Mouse (Mus musculus) adipocyte (in vitro differentiated cells): ENCODE measurements around the gene D11Wsu47e.
A peak's percentile ranks its signal among the peaks of the same experiment; 100 is the strongest.
"Not testable (repeated sequence)": the region's sequence is repeated elsewhere in the genome, so short reads cannot be mapped to it uniquely, and the experiment has no call there.

ENCODE experiments used
- DNase-seq: peaks from one replicate; pipeline ENCODE4 v3.0.0-alpha.2; 2016; ENCODE audit warnings: low spot score

The D11Wsu47e gene

DNA sequence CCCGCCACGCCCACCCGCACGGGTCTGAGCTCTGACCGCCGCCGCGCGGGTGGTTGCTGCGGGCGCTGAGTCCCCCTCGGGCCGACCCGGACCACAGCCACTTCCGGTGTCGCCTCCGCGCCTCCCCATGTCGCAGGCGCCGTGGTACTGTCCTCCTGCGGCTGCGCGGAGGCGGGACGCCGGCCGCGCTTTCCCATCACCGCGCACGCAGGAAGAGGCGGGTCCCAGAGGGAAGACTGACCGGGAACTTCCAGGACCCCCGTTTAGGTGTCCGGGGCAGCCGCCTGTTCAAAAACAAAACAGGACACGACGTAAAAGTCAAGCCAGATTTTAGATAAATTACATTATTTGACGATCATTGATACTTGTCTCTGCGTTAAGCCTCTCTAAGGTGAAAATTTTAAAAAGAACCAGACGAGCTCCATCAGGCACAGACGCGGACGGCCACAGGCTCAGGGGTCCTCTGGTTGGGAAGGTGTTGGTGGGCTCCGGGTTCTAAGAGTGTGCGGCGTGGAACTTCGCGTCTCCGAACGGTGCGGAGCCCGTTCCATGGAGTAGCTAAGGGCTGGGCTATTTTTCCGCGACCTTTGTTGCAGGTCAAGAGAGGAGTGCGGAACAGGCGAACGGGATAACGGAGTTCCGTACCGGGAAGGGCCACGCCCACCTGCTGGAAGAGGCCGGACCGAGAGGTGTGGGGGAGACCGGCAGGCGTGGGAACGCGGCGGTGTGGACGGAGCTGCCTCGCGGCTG is at the start of gene D11Wsu47e, which contains the start of gene Fam104a:
Gene D11Wsu47e, plus strand, starts transcription at position 456 of the 750 bp plus-strand sequence.
Gene Fam104a, minus strand, starts transcription at position 199 of the 750 bp plus-strand sequence.
- DNase-seq = peak; percentile 94

DNA sequence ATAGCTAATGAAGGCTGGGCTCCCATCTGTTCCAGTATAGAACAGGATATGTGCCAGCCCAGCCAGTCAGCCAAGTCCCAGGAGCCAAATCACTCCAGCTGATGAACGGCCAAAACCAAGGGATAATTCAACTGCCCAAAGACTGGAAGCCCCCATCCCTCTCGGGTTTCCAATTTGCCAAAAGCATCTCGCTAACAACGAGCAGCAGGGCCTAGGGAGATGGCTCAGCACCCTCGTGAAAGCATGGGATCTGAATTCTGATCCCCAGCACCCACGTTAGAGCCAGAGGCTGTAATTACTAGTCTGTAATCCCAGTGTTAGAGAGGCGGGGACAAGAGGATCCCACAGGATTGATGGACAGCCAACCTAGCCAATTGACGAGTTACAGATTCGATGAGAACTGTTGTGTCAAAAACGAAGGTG is 49.5 kb upstream of the D11Wsu47e start:
- DNase-seq = no peak

DNA sequence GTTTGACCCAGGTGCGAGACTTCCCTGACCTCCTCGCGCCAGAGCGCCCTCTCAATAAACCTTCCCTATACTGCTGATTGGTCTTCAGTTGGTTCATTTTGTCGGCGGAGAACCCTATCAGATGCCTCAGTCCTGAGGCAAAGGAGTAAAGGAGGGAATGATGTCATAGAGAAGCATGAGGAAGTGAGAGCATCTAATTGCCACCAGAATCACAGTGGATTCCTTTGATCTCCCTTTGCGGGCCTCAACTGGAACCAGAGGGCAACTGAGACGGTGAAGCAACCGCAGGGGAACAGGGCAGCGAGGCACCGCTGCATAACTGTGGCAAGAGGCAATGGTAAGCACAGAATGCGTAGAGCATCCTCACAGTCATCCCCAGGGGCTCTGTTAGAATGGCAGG is 45.5 kb upstream of the D11Wsu47e start:
- DNase-seq = no peak

DNA sequence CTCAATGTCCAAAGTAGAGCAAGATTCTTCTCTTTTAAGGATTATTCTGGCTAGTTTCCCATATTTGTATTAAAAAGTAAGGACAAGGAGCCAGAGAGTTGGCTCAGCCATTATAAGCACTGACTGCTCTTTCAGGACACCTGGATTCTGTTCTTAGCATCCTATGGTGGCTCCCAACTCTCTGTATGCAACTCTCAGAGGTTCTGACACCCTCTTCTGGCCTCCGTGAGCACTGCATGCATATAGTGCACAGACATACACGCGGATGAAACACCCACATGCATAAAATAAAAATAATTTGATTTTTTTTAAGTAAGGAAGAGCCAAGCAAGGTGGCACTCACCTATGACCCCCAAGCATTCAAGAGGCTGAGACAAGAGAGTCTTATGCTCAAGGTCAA is 39.0 kb upstream of the D11Wsu47e start:
- DNase-seq = no peak

DNA sequence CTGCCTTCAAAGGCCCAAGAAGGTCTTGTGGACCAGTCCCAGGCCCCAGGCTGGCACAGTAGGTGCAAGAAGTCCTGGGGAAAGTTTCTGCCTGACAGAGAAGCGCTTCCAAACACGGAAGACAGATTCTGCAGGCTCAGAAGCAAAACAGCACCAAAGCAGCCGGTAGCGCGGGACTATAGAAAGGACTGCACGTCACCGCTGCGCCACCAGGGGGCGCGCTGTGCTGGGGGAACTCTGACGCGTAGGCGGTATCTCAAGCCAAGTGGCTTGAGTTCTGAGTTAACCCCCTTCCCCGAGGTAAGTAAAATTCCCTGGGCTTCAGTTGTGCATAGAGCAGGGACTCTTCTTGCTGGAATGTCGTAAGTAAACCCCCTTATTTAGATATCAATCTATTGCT is 36.1 kb upstream of the D11Wsu47e start:
- DNase-seq = peak; percentile 69

DNA sequence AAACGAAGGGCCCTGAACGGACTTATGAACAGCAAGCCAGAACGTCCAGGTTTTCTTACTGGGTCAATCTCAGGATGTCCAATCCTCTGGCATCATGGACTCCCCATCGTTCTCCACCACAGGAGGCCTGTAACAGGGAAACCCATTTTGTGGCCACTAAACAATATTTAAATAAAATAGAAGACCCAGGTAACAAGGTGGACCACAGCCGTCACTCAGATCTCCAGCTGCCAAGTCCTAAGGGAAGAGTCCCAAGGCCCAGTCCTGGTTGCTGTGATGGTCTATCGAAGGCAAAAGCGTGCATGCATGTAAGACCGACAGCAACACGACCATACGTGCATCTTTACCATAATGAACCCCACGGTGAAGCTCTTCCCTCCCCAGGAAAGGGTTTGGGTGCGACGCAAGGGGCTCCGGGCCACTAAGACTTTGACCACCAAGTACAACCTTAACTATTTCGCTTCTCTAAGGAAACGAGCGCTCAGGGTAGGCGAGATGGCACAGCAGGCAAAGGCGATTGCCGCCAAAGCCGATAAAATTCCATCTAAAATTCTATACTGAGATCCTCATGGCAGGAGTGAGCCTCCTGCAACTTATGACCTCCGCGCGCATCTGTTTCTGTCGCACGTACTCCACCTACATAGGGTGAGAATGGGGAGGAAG is 35.4 kb upstream of the D11Wsu47e start, which contains the start of gene Cog1:
Gene Cog1, plus strand, starts transcription at position 480 of the 663 bp plus-strand sequence.
- DNase-seq = no peak

DNA sequence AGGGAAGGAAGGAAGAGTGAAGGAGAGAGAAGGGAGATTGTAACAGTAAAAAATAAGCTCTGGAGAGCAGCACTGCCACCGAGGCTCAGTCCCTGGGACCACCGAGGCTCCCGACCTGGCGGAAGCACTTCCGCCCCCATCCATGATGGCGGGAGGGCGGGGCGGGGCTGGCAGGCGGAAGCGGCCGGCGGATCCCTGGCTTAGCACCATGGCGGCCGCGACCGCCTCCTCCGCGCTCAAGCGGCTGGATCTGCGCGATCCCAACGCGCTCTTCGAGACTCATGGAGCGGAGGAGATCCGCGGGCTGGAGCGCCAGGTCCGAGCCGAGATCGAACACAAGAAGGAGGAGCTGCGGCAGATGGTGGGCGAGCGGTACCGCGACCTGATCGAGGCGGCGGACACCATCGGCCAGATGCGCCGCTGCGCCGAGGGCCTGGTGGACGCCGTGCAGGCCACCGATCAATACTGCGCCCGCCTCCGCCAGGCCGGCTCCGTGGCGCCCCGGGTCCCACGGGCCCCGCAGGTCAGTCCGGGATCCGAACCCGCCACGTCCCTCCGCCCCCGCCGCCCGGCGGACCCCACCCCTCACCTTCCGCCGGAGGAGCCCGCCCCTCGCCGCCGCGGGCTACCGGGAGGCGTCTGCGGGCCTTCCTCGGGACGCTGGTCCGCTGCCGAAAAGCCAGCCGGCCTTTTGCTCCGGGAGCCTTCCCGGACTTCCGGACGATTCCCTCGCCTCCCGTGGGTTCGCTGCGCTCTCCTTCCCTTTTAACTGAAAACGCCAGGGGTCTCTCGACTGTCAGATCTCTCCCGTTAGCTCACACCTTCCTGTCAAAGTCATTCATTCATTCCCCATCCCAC is 34.6 kb upstream of the D11Wsu47e start, which contains the start of gene Slc39a11:
Gene Slc39a11, minus strand, starts transcription at position 727 of the 858 bp plus-strand sequence.
- peak; percentile 65 for DNase-seq

DNA sequence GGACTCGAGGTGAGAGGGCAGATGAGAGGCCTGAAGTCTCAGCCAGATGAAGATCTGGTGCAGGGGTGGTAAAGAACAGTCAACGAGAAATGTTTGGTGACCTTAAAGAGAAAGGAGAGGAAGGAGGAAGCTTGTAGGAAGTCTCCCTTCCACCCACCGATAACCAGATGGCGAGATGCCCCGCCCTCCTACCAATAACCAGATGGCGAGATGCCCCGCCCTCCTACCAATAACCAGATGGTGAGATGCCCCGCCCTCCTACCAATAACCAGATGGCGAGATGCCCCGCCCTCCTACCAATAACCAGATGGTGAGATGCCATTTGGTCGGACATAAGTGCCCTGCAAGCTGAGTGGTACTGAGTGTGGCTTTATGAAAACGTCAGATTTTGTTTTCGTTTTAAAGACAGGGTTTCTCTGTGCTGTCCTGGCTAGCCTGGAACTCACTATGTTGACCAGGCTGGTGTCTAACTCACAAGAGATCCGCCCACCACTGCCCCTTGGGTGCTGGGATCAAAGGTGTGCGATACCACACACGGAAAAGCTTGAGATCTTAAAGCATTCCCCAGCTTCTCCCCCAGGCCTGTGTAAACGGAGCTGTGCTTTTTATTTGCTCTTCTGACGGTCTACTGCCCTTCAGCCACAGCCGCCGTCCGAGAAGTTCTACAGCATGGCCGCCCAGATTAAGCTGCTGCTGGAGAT is 32.9 kb upstream of the D11Wsu47e start:
- DNase-seq = no peak

DNA sequence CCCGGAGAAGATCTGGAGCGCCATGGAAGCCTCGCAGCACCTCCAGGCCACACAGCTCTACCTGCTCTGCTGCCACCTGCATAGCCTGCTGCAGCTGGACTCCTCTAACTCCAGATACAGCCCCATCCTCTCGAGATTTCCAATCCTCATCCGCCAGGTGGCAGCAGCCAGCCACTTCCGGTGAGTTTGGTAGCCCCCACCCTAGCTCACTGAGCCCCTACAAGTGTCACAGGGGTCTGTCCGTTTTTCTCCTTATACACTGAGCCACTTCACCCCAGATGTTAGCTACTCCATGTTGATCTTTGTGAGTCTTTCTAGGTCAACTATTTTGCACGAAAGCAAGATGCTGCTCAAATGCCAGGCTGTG is 32.3 kb upstream of the D11Wsu47e start:
- no peak for DNase-seq

DNA sequence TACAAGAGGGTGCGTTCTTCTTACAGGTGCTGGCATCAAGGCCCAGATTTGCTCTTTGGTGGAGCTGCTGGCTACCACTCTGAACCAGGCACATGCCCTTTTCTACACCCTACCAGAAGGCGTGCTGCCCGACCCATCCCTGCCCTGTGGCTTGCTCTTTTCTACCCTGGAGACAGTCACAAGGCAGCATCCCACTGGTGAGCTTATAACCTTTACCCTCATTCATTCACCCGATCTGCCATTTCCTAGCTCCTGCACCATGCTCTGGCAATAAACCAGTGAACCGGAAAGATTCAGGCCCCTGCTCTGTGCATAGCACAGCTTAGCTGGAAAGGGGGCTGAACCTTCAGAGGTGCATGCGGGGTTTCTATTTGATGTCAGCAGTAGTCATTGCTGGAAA is 31.7 kb upstream of the D11Wsu47e start:
- DNase-seq = no peak

DNA sequence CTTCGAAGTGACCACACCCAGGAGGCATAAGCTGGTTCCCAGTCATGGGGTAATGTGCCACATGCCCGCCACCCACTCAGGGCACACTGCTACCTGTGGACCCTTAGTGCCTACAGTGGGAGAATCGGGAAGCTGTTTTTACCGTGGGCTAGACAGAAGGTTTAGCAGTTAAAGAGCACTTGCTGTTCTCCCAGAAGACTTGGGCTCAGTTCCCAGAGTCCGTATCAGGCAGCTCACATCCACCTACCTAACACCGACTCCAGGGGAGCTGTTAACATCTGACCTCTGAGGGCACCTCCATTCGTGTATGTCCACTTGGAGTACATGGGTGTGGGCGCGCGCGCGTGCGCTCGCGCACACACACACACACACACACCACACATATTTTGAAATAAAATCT is 30.1 kb upstream of the D11Wsu47e start:
- DNase-seq = no peak

DNA sequence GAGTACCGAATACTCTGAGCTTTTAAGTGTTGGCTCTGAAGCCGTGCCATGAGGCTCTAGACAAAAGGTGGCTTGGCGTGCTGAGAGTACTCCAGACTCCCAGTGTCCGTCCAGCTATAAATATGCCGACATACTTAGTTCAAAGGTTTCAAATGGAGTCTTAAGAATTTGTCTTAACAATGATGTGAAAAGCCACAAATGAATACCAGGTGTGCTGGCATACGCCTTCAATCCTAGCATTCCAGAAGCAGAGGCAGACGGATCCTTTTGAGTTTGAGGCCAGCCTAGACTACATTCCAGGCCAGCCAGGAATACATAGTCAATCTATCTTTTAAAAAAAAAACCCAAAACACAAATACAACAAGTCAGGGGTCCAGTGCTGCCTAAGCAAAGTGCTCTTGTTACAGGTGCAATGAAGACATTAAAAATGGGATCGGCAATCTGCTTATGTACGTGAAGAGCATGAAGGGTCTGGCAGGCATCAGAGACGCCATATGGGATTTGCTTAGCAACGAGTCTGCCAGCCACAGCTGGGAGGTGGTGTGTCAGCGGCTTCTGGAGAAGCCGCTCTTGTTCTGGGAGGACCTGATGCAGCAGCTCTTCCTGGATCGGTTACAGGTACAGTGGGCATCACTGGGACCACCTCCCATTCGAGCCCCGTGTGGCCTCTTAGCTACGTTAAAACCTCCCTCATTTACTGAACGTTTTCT is 29.5 kb upstream of the D11Wsu47e start:
- no peak for DNase-seq

DNA sequence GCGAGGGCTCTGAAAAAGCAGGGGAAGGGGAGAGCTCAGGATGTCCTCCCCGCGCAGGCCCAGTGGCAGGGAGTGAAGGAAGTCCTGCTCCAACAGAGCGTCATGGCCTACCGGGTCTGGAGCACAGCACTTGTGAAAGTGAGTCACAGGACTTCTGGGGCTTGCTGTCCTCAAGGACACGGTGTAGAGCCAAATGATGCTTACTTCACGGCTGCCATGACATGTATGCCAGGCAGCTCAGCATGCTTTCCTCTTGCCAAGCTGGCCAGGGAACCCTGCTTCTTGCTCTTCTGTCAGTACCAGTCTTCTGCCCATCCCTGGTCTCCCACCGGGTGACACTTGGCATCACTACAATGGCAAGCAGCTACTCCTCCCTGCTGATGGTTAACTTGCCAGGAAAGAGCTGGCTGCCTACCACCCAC is 27.7 kb upstream of the D11Wsu47e start:
- no peak for DNase-seq

DNA sequence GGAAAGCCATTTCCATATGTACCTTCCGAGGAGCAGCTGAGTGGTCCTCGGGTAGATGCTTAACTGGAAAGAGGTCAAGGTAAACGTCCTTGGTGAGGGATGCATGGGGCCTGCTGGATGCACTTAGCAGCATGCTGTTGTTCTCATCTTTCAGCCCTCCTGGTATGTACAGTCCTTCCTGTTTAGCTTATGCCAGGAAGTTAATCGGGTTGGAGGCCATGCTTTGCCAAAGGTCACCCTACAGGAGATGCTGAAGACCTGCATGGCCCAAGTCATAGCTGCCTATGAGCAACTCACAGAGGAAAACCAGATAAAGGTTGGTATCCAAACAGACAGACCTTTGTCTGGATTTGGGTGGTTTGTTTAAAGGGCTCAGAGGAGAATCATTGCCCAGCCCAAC is 27.0 kb upstream of the D11Wsu47e start:
- DNase-seq = no peak

DNA sequence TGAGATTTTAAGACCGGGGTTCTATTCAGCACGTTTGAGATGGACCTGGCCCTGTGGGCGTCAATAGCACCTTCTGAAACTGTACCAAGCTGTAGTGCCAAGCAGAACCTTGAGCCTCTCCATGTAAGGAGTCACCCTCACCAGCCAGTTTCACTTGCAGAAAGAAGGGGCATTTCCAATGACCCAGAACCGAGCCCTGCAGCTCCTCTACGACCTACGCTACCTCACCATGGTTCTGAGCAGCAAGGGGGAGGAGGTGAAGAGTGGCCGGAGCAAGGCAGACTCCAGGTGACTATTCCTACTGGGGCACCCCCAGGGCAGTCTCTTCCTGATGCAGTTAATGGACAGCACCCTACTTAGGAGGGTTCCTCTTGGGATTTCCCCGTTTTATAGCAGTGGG is 25.9 kb upstream of the D11Wsu47e start:
- DNase-seq = no peak

DNA sequence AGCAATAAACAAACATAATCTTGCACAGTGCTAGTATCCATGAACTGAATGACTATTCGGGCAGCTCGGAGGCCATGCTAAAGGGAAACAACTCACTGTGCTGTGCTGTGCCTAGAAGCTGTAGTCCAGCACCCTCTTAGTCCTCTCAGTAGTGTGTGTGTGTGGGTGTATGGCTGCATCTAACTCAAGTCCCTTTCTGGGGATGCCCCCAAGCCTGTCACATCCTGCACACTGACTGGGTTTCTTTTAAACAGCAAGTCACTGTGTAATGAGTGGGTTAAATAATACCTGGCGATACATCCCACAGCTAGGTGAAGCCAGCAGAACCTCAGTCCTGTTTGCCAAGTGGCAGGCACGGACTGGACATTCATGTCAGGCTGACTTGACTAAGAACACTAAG is 25.4 kb upstream of the D11Wsu47e start:
- DNase-seq = no peak

DNA sequence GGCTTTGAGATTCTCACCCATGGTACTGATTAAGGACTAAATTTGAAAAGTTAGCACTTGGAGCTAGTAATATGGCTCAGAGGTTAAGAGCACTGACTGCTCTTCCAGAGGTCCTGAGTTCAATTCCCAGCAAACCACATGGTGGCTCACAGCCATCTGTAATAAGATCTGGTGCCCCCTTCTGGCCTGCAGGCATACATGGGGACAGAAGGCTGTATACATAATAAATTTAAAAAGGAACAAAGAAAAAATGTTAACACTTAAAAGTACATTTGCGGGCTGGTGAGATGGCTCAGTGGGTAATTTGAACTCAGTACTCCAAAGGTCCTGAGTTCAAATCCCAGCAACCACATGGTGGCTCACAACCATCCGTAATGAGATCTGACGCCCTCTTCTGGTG is 24.0 kb upstream of the D11Wsu47e start:
- not testable (repeated sequence) for DNase-seq

DNA sequence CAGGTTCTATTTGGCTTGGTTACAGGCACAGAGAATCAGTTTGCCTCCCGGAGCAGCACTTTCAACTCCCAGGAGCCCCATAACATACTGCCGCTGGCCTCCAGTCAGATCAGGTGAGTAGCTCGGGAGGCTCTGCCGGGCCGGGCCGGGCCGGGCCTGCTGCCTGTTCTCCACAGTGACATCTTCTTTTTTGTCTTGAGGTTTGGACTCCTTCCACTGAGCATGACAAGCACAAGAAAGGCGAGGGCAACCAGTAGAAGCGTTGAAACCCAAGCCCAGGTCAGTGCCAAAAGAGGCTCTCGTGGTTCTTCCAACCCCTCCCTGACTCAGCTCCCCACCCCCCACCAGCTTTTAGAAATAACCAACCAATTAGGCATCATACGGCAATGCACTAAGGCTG is 23.3 kb upstream of the D11Wsu47e start:
- DNase-seq = no peak

DNA sequence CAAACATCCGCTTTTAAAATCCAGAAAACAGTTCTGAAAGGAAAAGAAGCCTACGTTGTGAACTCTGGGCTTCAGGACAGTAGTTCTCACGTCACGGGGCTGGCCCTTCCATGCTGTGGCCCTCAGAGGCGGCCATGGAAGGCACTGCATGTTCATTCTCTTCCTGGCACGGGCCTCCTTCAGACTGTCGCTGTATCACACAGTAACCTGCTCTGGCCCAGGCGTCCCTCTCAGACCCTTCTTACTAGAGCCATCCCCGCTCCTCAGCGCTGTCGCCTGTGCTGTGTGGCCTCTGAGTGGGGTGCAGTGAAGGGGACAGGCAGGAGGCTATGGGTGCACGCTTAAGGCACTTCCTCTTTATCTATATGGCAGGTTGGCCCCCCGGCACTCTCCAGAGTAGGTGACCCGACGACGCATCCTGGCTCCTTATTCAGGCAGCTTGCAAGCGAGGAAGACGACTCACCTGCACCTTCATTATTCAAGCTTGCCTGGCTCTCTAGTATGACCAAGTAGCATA is 22.3 kb upstream of the D11Wsu47e start:
- no peak for DNase-seq

DNA sequence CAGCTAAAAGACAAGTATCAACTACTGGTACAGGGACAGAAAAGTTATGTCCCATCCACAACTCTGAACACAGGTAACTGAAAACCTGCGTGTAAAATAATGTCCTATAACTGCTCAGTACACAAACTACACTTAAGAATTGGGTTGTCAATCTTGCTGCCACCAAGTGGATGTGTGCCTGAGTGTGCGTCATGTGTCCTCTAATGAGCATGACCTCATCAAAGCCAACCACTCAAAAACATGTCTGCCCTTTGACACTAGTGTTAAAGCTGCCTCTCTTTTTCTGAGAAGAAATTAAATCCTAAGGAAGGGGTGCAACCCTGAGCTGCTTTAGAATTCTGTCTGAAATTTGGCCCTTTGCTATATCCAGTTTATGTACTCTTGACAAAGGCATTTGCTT is 19.9 kb upstream of the D11Wsu47e start:
- peak; percentile 37 for DNase-seq

DNA sequence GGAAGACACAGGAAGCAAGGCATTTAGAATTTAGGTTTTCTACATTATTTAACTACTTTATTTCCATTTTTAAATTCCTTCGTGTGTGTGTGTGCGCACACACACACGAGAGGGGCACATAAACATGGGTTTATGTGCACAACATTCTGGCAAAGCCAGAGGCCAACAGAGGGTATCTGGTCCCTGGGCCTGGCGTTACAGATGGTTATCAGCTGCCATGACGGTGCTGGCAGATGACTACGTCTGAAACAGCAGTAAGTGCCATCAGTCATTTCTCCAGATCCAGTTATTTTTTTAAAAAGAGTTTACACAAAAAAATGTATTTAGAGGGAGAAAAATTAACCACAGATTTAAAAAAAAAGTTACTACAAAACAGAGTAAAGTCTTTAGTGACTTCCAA is 18.0 kb upstream of the D11Wsu47e start:
- DNase-seq = no peak
